Mouse (Mus musculus): ENCODE data around the gene Mrpl24. TPM values are rescaled to one million over a fixed set of nuclear protein-coding genes. Genes with fewer than 3 reads are reported as not detected.
A peak's percentile ranks its signal among the peaks of the same experiment; 100 is the strongest.
"Not testable (repeated sequence)": the region's sequence is repeated elsewhere in the genome, so short reads cannot be mapped to it uniquely, and the experiment has no call there.

Gene Mrpl24
- total and polyA plus RNA-seq, 2 experiments = 35.3 to 96.6 TPM

DNA sequence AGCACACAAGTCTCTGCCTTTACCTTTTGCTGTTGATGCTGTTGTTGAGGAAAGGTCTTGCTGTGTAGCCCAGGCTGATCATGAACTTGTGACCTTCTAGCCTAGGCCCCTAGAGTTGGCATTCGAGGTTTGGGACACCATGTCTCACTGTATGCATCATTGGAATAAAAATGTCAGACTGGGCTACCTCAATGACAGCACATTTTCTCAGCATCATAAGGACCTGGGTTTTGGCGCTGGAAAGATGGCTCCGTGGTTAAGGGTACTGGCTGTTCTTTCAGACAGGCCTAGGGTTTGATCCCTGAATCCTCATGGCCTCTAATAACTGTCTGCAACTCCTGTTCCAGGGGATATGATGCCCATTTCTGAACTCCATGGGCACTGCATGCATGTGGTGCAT is 19.5 kb upstream of the Mrpl24 start:
- no peak for DNase-seq (ENCODE audit: extremely low read depth, low read depth, low spot score)
- H3K9ac ChIP-seq (ENCODE audit: low read depth, low read length) = no peak overlapping the region
- H3K4me3 ChIP-seq (ENCODE audit: insufficient read depth, low read depth, low read length) = no peak overlapping the region
- no peak for TF ChIP-seq CTCF (IDR thresholded peaks at IDR 0.05; ENCODE audit: low read depth, low read length)
- no peak for TF ChIP-seq POLR2A (IDR thresholded peaks at IDR 0.05; ENCODE audit: extremely low read depth, insufficient read depth, low read length)
- H3K27ac ChIP-seq (replicated peaks; ENCODE audit: insufficient read depth, low read depth, low read length) = no peak overlapping the region
- no peaks in the 10 kb centered on the region for H3K27me3 ChIP-seq (ENCODE audit: control insufficient read depth, insufficient read depth, low read length)
- H3K4me1 ChIP-seq (ENCODE audit: control insufficient read depth, insufficient read depth, low read length) = no peaks in the 10 kb centered on the region
- no peaks in the 10 kb centered on the region for H3K36me3 ChIP-seq (ENCODE audit: control insufficient read depth, insufficient read depth, low read length)
- WGBS = 90% methylated on average over 3 of the region's 3 CpGs
- no peaks in the 10 kb centered on the region for H3K79me2 ChIP-seq (ENCODE audit: control insufficient read depth, insufficient read depth, low read length)

DNA sequence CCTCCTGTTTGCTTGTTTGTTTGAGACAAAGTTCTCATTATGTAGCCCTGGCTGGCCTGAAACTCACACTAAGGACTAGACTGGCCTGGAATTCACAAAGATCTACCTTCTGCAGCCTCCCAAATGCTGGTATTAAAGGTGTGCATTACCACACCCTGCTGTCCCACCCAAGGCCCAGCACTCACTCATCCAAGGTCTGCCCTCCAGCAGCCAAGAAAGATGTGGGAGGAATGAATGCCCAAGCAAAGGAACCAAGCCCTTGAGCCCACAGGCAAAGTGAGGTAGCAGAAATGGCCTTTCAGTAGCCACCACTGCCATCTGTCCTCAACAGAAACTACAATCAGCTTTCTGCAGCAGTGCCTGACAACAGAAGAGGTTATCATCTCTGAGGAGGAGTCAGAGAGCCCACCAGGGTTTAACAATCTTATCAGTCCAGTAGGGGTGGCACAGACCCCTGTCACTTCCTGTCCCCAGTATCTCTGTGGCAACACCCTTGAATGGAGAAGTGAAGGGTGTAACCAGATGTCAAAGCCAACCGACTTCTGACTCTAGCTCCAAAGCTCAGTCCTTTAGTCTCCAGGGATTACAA is 18.2 kb upstream of the Mrpl24 start:
- WGBS = 33% methylated on average over 1 of the region's 1 CpGs
- no peak for DNase-seq (ENCODE audit: extremely low read depth, low read depth, low spot score)
- Histone ChIP-seq H3K27me3 (ENCODE audit: control insufficient read depth, insufficient read depth, low read length) (no peaks in the 10 kb centered on the region), H3K79me2 (ENCODE audit: control insufficient read depth, insufficient read depth, low read length) (no peaks in the 10 kb centered on the region), H3K4me1 (ENCODE audit: control insufficient read depth, insufficient read depth, low read length) (no peaks in the 10 kb centered on the region), H3K36me3 (ENCODE audit: control insufficient read depth, insufficient read depth, low read length) (no peaks in the 10 kb centered on the region), H3K27ac (replicated peaks; ENCODE audit: insufficient read depth, low read depth, low read length) (no peak overlapping the region), H3K9ac (ENCODE audit: low read depth, low read length) (no peak overlapping the region), H3K4me3 (ENCODE audit: insufficient read depth, low read depth, low read length) (no peak overlapping the region)
- no peak for TF ChIP-seq CTCF (IDR thresholded peaks at IDR 0.05; ENCODE audit: low read depth, low read length)
- no peak for TF ChIP-seq POLR2A (IDR thresholded peaks at IDR 0.05; ENCODE audit: extremely low read depth, insufficient read depth, low read length)

DNA sequence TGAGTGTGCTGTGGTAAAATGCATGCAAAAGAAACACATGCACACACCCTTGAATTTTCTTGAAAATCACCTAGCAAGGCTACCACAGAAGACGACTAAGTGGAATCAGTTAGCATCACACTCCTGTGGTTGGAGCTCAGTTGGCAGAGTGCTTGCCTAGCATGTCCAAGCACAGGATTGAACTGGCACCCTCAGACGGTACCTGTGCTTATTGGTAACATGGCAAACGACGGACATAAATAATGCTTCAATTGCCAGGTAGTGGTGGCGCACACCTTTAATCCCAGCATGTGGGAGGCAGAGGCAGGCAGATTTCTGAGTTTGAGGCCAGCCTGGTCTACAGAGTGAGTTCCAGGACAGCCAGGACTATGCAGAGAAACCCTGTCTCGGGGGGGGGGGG is 17.3 kb upstream of the Mrpl24 start:
- not testable (repeated sequence) for H3K79me2 ChIP-seq (ENCODE audit: control insufficient read depth, insufficient read depth, low read length); H3K27me3 ChIP-seq (ENCODE audit: control insufficient read depth, insufficient read depth, low read length); DNase-seq (ENCODE audit: extremely low read depth, low read depth, low spot score); H3K36me3 ChIP-seq (ENCODE audit: control insufficient read depth, insufficient read depth, low read length); H3K4me3 ChIP-seq (ENCODE audit: insufficient read depth, low read depth, low read length); H3K9ac ChIP-seq (ENCODE audit: low read depth, low read length); H3K4me1 ChIP-seq (ENCODE audit: control insufficient read depth, insufficient read depth, low read length); H3K27ac ChIP-seq (replicated peaks; ENCODE audit: insufficient read depth, low read depth, low read length)
- WGBS = 87% methylated on average over 6 of the region's 6 CpGs

DNA sequence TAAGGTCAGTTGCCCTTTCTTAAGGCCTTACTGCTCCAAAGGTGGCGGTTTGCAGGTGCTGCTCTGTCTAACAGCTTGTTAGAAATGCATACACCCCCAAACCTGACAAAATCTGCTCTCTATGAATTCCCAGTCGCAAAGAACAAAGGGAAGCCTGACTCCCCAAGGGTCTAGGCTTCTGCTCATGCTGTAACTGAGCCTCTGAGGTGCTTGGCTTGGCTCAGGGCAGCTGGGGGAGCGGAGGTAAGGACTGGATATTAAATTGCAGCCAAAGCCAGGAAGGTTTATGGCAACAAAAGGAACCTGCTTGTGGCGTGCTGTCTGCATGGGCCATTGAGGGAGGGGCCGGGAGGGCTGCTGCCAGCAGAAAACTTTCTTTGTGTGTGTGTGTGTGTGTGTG is 15.5 kb upstream of the Mrpl24 start:
- no peak overlapping the region for H3K27ac ChIP-seq (replicated peaks; ENCODE audit: insufficient read depth, low read depth, low read length)
- DNase-seq (ENCODE audit: extremely low read depth, low read depth, low spot score) = no peak
- H3K27me3 ChIP-seq (ENCODE audit: control insufficient read depth, insufficient read depth, low read length) = no peaks in the 10 kb centered on the region
- peaks cover 23% of the 10 kb centered on the region for H3K79me2 ChIP-seq (ENCODE audit: control insufficient read depth, insufficient read depth, low read length)
- H3K4me1 ChIP-seq (ENCODE audit: control insufficient read depth, insufficient read depth, low read length) = peaks cover 9% of the 10 kb centered on the region
- no peak for TF ChIP-seq CTCF (IDR thresholded peaks at IDR 0.05; ENCODE audit: low read depth, low read length)
- no peak for TF ChIP-seq POLR2A (IDR thresholded peaks at IDR 0.05; ENCODE audit: extremely low read depth, insufficient read depth, low read length)
- no peak overlapping the region for H3K4me3 ChIP-seq (ENCODE audit: insufficient read depth, low read depth, low read length)
- WGBS = 91% methylated on average over 5 of the region's 5 CpGs
- no peak overlapping the region for H3K9ac ChIP-seq (ENCODE audit: low read depth, low read length)
- H3K36me3 ChIP-seq (ENCODE audit: control insufficient read depth, insufficient read depth, low read length) = no peaks in the 10 kb centered on the region

DNA sequence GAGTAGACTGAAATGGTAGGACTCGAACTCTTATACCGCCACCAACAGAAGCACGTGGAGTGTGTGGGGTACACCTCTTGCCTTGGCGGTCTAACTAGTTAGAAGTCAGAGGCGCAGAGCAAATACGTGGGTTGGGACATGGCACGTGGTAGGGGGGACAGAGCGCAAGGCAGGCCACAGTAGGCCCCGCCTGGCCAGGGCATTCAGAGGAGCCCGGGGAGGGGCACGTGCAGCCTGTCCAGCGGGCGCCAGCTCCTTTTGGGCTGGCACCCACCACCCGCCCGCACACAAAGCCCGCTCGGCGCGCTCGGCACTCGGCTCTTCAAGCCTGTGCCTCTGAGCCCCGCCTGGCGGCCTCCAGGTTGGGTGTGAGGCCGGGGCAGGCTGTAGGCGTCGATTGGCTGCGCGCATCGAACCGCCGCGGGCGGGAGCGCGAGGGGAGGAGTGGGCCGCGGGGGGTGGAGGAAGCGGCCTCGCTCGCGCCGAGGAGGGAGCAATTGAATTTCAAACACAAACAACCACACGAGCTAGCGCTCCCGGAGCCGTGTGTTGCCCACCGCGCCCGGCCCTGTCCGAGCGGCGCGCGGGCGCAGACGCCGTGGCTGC is 13.3 kb upstream of the Mrpl24 start, which contains the start of gene Hdgf:
Gene Hdgf (plus strand): TSS at position 442 of the 606 bp plus-strand sequence.
- Histone ChIP-seq H3K36me3 (ENCODE audit: control insufficient read depth, insufficient read depth, low read length) (no peaks in the 10 kb centered on the region), H3K4me1 (ENCODE audit: control insufficient read depth, insufficient read depth, low read length) (peaks cover 20% of the 10 kb centered on the region), H3K79me2 (ENCODE audit: control insufficient read depth, insufficient read depth, low read length) (peaks cover 30% of the 10 kb centered on the region), H3K27me3 (ENCODE audit: control insufficient read depth, insufficient read depth, low read length) (no peaks in the 10 kb centered on the region), H3K27ac (replicated peaks; ENCODE audit: insufficient read depth, low read depth, low read length) (peak within 1 kb of the TSS; percentile 98), H3K9ac (ENCODE audit: low read depth, low read length) (peak within 1 kb of the TSS; percentile 97), H3K4me3 (ENCODE audit: insufficient read depth, low read depth, low read length) (peak within 1 kb of the TSS; percentile 96)
- TF ChIP-seq CTCF (IDR thresholded peaks at IDR 0.05; ENCODE audit: low read depth, low read length) (no peak), POLR2A (IDR thresholded peaks at IDR 0.05; ENCODE audit: extremely low read depth, insufficient read depth, low read length) (peak; percentile 56)
- WGBS = 2% methylated on average over 57 of the region's 57 CpGs
- DNase-seq (ENCODE audit: extremely low read depth, low read depth, low spot score) = peak; percentile 85

DNA sequence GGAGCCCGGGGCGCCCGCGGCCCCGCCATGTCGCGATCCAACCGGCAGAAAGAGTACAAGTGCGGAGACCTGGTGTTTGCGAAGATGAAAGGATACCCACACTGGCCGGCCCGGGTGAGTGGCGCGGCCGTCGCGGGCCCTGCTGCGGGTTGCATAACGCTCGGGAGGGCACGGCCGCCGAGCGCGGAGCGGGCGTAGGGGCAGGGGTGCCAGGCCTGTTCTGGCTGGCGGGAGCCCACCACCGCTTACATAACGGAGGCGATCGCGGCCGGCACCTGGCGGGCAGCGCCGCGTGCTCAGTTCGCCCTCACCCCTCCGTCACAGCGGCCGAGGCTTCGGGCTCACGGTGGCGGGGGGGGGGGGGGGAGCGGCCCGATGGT is 12.7 kb upstream of the Mrpl24 start:
- WGBS = 1% methylated on average over 46 of the region's 47 CpGs
- Histone ChIP-seq H3K4me1 (ENCODE audit: control insufficient read depth, insufficient read depth, low read length) (peaks cover 24% of the 10 kb centered on the region), H3K27ac (replicated peaks; ENCODE audit: insufficient read depth, low read depth, low read length) (peak overlapping the region; percentile 98), H3K9ac (ENCODE audit: low read depth, low read length) (peak overlapping the region; percentile 97), H3K4me3 (ENCODE audit: insufficient read depth, low read depth, low read length) (peak overlapping the region; percentile 96), H3K36me3 (ENCODE audit: control insufficient read depth, insufficient read depth, low read length) (no peaks in the 10 kb centered on the region), H3K27me3 (ENCODE audit: control insufficient read depth, insufficient read depth, low read length) (no peaks in the 10 kb centered on the region), H3K79me2 (ENCODE audit: control insufficient read depth, insufficient read depth, low read length) (peaks cover 34% of the 10 kb centered on the region)
- peak; percentile 24 for DNase-seq (ENCODE audit: extremely low read depth, low read depth, low spot score)
- TF ChIP-seq CTCF (IDR thresholded peaks at IDR 0.05; ENCODE audit: low read depth, low read length) = no peak
- 0 out of 2 replicates have a peak, but pooled peaks have one; percentile 35 for TF ChIP-seq POLR2A (IDR thresholded peaks at IDR 0.05; ENCODE audit: extremely low read depth, insufficient read depth, low read length)
